Mouse (Mus musculus) frontal cortex, postnatal 25 days (tissue): ENCODE measurements at regions not wholly inside any gene's neighbourhood (a gene's known extent, or its start where the extent isn't known, plus 50 kb on each side); places are given as distances from the start of the nearest gene placed in this dataset.

Experiments
- DNase-seq, 2 experiments: peaks; one replicate each; pipeline ENCODE4 v3.0.0; 2022; ENCODE audit warnings: low spot score in 2 of 2

DNA sequence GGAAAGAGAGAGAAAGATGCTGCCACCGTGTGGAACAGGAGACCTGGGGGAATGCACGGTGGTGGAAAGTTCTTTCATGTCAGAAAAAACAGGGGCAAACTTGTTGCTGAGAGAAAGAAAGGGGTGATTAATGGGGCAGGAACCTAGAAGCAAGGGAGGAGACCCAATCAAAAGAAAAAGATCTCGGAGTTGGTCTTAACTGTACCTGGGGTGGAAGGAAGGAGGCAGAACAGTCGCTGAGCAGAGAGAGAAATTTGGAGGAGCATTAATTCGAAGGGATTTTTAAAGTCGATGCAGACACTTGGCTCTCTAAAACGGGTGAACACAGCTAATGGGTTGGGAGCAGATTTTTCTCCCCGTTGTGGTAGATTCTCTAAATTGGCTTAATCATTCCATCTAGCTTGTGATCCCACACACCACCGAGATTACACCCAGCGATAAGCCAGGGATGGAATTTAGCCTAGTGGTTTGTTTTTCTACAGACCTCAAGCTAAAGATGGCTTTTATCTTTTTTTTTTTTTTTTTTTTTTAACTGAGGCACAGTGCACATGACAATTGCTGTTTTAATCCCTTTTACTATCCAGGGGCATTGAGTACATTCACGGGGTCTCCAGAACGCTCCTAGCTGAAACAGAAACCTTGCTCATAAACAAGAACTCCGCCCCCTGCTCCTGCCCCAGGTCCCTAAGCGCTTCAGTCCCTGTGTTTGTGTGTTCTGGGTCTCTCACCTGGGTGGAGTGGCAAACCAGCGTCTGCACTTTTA lies 73.1 kb upstream of the Cpm start:
- no peak for DNase-seq

DNA sequence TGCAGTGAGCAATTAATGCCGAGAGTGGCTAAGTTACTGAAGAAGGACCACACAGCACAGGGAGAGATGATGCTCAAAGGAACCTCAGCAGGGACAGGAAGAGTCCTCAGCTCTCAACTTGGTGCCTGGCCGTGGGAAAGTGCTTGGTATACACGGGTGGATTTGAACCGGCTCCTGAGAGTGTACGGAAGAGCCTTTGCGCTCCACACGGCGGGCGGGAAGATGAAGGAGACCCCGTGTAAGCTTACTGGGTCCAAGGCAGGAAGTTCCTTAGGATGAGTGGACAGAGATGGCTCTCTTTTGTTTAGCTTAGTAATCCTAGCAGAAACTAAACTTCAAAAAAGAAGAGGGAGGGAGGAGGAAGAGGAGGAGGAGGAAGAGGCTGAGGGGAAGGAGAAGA lies 73.8 kb upstream of the Cpm start:
- no peak for DNase-seq

DNA sequence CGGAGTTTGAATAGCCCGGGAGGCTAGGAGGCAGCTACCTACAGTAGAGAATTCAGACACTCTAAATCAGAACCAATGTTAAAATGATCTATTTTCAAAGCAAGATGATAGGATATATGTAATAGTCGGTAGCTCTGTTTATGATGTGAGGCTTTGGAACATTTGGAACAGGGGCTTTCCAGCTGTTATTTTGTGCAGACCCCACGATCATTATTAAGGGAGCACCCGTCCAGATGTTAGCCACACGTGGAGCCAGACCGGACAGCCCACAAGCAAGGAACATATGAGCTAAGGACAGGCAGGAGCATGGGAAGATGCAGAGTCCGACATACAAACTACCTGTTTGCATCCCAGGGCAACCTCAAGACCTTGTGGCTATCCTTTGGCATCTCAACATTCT lies 74.3 kb upstream of the Cpm start:
- DNase-seq, result no peak

DNA sequence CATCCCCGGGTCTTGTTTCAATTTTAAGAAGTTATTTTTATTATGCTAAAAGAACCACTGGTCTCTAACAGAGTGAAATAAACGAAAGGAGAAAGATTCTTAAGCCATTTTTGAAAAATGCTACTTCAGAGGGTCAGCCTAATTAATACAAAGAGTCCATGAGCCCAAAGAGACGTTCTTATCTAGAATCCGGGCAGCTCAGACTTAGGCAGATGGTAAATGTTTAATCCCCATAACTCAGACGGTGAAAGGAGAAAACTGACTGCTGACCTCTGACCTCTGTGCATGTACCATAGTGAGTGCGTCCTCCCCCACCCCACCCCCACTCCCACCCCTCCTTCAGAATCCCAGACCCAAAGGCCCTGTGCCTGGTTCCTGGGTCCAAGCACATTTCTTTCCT lies 74.8 kb upstream of the Cpm start:
- no peak for DNase-seq

- no peak for DNase-seq
Measured at GRCm38 (mm10) chr10:117553211-117554186, 75.8 kb upstream of the Cpm start.

DNA sequence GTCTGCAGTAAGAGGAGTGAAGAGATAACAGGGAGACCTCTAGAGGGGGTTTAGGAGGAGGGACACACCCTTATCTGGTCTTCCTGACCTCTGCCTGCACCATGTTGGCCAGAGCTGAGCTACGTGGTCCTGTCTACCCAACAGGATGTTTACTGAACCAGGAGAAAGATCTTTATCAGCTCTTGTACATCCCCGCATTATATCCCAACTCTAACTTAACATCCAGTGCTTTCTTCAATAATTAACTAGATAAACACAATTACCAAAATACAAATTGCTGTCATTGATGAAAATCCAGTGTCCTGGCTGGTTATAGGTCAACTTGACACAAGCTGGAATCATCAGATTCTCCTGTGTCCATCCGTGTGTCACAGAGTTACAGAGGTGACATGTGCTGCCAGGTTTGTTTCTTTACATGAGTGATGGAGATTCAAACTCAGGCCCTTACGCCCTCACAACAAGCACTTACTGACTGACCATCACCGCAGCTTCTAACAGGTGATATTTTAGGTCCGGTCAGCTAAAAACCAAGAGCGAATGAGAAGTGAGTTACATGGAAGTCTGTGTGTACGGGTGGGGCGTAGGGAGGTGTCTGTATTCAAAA lies 77.1 kb upstream of the Cpm start:
- no peak for DNase-seq

- DNase-seq, result no peak
Measured at GRCm38 (mm10) chr10:117551234-117552048, 77.9 kb upstream of the Cpm start.

DNA sequence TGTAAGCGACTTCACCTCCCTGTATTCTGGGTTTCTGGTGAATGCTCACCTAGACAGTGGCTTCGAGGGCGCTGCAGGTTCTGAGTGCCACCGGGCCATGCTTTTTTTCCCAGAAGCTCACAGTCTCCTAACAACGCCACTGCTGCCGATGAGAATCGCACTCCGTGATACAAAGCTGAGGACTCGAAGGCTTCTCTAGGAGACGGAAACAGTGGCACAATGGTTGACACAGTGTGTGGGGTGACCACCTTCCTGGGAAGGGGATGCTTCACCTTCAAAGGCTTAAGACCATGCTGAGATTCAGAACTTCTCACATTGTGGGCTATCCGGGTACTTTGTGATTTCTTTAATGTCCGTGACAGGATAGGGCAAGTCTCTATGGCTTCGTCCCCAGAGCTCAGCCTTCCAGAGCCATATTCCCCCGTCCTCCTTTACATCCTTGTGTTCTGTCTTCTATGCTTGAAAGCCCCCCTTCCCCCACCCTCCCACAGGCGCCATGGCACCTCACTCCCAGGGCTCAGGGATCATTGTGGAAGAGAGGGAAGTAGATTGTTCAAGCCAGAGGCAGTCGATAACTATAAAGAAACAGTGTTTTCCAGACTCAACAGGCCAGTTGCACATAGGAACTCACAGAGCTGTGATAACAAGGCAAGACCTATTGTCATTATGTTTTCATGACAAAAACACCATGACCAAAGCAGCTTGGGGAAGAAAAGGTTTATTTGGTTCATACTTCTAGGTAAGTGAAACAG lies 79.3 kb upstream of the Cpm start:
- no peak for DNase-seq

- DNase-seq, result no peak
Measured at GRCm38 (mm10) chr10:117549506-117549830, 79.8 kb upstream of the Cpm start.

GRCm38 (mm10) chr10:117548775-117549505 lies 80.4 kb upstream of the Cpm start:
- no peak for DNase-seq

DNA sequence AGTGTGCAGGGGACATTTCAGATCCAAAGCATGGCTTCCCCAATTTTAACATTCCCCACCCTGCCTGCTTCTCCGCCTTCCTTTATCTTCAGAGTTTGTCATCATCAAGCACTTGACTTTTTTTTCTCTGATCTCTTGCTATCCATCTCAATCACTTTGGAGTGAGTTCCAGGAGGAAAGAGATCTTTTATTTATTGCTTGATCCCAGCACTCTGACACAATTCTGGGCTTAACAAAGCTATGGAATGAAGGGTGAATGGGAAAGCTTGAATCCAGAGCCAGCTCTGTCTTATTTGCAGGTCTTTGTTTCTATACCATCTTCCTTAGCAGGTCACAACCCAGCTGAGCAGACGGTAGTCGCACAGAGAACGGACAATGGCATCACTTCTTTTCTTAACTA lies 81.0 kb upstream of the Cpm start:
- DNase-seq, result no peak

DNA sequence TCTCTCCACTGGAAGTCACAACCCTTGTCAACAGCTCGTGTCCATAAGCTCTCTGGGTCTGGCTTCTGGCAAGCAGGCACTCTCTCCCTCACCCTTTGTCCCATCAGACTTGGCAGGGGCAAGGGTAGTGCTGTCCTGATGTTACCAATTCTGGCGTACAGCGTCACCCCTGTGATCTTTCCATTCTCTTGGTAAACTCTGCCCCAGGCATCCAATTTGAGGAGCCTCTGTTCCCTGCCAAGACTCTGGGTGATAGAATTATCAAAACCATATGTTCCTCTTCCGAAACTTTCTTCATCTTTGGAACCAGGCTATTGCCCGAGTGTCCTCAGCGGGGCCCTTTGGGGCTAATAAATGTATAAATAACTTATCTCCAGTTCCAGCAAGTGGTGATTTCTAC lies 82.0 kb upstream of the Cpm start:
- DNase-seq, result no peak

DNA sequence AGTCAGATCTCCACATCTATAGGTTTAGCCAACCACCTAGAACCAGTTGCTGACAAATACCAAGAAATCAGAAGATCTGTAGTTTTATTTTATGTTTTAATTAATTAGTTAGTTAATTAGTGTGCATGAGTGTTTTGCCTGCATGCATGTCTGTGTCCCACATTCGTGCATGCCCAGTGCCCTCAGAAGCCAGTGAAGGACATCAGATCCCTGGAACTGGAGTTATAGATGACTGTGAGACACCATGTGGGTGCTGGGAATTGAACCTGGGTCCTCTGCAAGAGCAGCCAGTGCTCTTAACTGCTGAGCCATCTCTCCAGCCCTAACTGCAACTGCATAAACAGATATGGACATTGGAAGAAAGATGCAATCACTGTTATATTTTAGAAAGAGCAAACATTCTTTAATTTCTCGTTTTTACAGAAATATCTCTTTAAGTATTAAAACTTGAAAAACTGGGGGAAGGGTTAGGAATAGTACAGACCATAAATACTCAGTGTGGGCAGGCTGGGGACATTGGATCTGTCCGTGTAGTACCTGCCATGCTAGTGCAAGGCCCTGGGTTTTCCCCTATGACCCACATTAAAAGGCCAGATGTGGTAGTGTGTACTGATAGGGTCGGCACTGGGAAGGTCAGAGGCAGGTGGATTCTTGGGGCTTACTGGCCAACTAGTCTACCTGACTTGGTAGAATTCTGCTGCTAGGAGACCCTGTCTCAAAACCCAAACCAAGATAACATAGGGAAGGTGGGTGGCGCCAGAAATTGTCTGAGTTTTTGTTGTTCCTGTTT lies 83.3 kb upstream of the Cpm start:
- DNase-seq, result no peak

DNA sequence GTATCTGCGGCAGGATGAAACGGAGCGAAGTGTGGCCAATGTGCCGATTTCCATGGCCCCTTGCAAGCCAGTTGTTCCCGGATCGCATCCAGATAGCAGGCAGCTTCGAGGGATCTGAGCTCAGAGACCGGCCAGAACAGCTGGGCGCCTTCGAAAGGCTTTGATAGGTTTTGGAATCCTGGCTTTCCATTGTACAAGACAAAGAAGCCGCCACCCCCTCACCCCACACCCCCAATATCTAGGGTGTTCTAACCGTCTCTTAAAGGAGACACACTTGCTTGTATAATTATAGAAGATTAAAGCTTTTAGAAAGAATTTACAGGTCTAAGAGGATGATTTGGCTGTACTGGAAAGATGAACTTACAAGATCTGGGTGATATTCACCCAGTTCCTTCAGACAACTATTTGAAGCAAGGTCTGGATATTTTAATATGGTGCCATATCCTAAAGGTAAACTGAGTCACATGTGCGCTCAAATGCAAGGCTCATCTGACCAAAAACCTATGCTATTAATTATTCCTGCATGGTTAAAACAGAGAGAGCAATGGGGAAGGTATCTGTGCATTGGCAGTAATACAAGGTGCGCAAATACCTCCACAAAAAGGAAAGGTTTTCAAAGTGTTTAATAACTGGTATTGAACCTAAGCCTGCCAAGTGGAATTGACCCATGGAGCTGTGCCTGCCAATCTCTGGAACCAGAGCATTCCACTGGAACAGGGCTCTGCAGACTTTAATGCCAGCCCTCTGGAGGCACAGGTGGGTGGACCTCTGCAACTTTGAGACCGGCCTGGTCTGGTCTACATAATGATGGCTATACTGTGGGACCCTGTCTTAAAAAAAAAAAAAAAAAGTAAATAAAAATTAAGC lies 84.4 kb upstream of the Cpm start:
- no peak for DNase-seq

- no peak for DNase-seq
Measured at GRCm38 (mm10) chr10:117543995-117544679, 85.2 kb upstream of the Cpm start.

DNA sequence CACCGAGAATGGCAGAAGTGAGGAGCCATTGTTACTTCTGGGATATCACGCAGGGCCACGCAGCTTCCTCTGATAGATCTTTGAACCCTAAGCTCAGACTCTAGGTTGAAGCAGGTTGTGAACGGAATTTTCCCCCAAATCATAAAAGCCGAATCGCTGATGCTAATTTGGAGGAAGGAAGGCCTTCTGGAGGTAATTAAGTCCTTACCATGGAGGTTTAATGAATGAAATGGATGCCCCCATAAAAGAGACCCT lies 85.7 kb upstream of the Cpm start:
- no peak for DNase-seq

DNA sequence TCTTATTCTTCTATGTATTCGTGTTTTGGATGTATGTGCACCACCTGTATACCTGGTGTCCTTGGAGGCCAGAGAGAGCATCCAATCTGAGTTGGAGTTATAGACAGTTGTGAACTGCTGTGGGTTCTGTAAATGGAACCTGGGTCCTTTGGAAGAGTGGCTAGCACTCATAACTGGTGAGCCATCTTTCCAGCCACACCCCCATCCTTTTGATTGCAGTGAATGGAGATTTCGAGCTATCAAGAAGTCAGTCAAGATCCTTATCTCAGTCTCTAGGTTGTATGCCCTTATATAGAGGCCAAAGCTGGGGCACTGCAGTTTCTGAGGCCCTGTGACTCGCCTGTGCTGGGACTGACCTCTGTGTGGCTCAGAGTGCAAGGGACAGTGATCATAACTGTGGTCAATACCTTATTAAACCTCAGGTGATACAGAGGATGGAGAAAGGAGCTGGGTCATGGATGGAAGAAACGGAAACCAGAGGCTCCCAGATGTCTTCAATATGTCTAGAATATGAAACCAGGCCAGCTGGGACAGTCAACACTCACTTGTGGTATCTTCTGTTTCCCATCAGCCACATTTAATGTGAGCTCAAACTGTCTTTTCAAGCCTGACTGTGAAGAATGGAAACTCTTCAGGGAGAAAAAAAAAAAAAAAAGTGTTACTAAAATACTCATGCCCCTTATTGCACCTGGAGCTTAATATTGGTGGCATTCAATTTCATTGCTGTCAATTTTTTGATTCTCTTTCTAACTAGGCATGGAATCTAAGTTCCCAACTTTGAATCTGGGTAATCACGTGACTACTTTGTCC lies 86.2 kb upstream of the Cpm start:
- no peak for DNase-seq

DNA sequence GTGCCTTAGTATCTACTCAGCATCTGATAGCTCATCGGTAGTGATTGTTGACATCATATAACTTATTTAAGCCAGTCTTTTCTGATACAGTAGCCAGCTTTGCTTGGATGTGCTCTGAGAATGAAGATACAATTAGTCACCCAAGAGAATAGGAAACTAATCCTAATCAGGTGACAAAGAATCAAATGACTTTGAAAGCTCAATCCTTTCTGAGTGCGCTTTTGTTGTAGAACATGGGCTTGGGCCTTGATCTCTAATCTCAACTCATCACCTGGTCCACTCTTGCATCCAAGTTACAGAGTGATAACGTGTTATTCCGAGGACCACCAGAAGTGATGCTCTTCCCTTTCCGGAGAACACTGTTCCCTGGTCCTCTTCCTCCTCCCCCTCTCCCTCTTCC lies 86.9 kb upstream of the Cpm start:
- DNase-seq, result no peak
